ENCODE assay signal across 10 mouse cellular contexts in the genomic region with DNA sequence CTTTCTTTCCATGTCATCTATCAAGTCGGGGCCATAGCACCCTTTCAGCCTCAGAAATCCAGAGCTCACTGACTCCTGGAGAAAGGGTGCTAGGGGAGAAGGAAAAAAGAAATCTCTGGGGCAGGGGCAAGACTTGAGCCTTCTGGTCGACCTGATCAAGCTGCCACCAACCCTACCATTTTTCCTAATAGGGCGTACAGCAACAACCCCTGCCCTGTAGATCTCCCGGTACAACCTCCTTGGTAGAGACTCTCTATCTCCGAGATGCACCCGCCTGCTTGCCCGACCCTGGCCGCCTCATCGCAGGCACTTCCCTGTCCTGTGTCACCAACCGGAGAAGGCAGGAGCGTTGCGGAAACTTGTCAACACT. TPM values are rescaled to one million over a fixed set of nuclear protein-coding genes. Genes with fewer than 3 reads are reported as not detected.
DNase-seq lines count a peak whose midpoint lies in the region; ATAC-seq lines count a peak whose summit lies in the region.
"Had no signal": no experiment of that assay in that cellular context is flagged by ENCODE, and none has a peak within 500 bp of the region (broad histone marks: within the 10 kb centered on the region; RNA-seq: fewer than 3 reads in every experiment).

No protein-coding gene starts in this region.

- H3K9ac ChIP-seq in heart, embryonic 11.5 days (ENCODE audit: low read depth, low read length) = no peak overlapping the region
- H3K9ac ChIP-seq in intestine, embryonic 15.5 days = no peak overlapping the region

- DNase-seq in heart, adult 11 months = peak; percentile 91
- peak; percentile 77 to 79 for DNase-seq in B cell, adult 2 months
- DNase-seq in adrenal gland, postnatal 14 days = peak; percentile 60
- DNase-seq in heart, postnatal 10 days = peak; percentile 27 to 43
- DNase-seq in limb, embryonic 10.5 days (ENCODE audit: low spot score) = peak; percentile 71
- DNase-seq in retina, postnatal 1 day = peak; percentile 65

- intact Hi-C loops in heart, postnatal 10 days (cut with DNase I) = loop anchor here (1.0 kb wide), 1 partner anchor 67 kb away; no protein-coding TSS in a partner anchor

- H3K27ac ChIP-seq in heart, embryonic 11.5 days (ENCODE audit: low read depth, low read length) = no peak overlapping the region
- H3K27ac ChIP-seq in limb, embryonic 10.5 days = no peak overlapping the region; the same call in 1 of the 2 replicates
- no peak overlapping the region for H3K27ac ChIP-seq in intestine, embryonic 15.5 days

- 2% methylated on average over 12 of the region's 12 CpGs for WGBS in heart, embryonic 11.5 days (ENCODE audit: insufficient replicate concordance)
- WGBS in limb, embryonic 10.5 days = 2% methylated on average over 12 of the region's 12 CpGs
- 1% methylated on average over 12 of the region's 12 CpGs for WGBS in intestine, embryonic 15.5 days

- no peaks in the 10 kb centered on the region for H3K36me3 ChIP-seq in heart, embryonic 11.5 days (ENCODE audit: control insufficient read depth, insufficient read depth, low read length)
- H3K36me3 ChIP-seq in limb, embryonic 10.5 days = no peaks in the 10 kb centered on the region
- no peaks in the 10 kb centered on the region for H3K36me3 ChIP-seq in intestine, embryonic 15.5 days

- H3K9me3 ChIP-seq in heart, embryonic 11.5 days (replicated peaks; ENCODE audit: control insufficient read depth, low read length) = no peaks in the 10 kb centered on the region
- H3K9me3 ChIP-seq in limb, embryonic 10.5 days (replicated peaks) = no peaks in the 10 kb centered on the region
- no peaks in the 10 kb centered on the region for H3K9me3 ChIP-seq in intestine, embryonic 15.5 days

- H3K4me1 ChIP-seq in heart, embryonic 11.5 days (ENCODE audit: control insufficient read depth, insufficient read depth, low read length) = no peaks in the 10 kb centered on the region
- no peaks in the 10 kb centered on the region for H3K4me1 ChIP-seq in limb, embryonic 10.5 days
- H3K4me1 ChIP-seq in intestine, embryonic 15.5 days (replicated peaks) = no peaks in the 10 kb centered on the region

- no peak overlapping the region for H3K4me2 ChIP-seq in heart, embryonic 11.5 days
- no peak overlapping the region for H3K4me2 ChIP-seq in intestine, embryonic 15.5 days (replicated peaks)

- no peak for ATAC-seq in heart, embryonic 11.5 days (replicated peaks; ENCODE audit: insufficient number of reproducible peaks, low FRiP score, low TSS enrichment)
- no peak for ATAC-seq in intestine, embryonic 15.5 days

- H3K27me3 ChIP-seq in heart, embryonic 11.5 days (ENCODE audit: control insufficient read depth, insufficient read depth, low read length) = no peaks in the 10 kb centered on the region
- H3K27me3 ChIP-seq in limb, embryonic 10.5 days (ENCODE audit: low read depth, poor library complexity, severe bottlenecking) = 0 out of 2 replicates have a peak, but pooled peaks cover 5% of the 10 kb centered on the region
- no peaks in the 10 kb centered on the region for H3K27me3 ChIP-seq in intestine, embryonic 15.5 days (replicated peaks)

- H3K4me3 ChIP-seq in heart, embryonic 11.5 days (ENCODE audit: low read depth, low read length) = no peak overlapping the region
- H3K4me3 ChIP-seq in limb, embryonic 10.5 days = no peak overlapping the region
- no peak overlapping the region for H3K4me3 ChIP-seq in intestine, embryonic 15.5 days (replicated peaks)

RNA-seq across cellular contexts. Expression of a gene that starts 30.6 kb away (rescaled TPM):
- polyA plus RNA-seq in heart, embryonic 11.5 days (2014; fragmentation: Nextera tagmentation; extraction: Ambion mirVana) = not detected in 2 replicates
- total RNA-seq in adrenal gland, postnatal 14 days (2021) = not detected in 2 replicates
- not detected for total RNA-seq in heart, postnatal 10 days (2021)
- not detected in 2 replicates for polyA plus RNA-seq in limb, embryonic 10.5 days (2016; fragmentation: Nextera tagmentation; extraction: Ambion mirVana)
- not detected in 2 replicates for polyA plus RNA-seq in intestine, embryonic 15.5 days (2015; fragmentation: Nextera tagmentation; extraction: Ambion mirVana)
- polyA plus RNA-seq: large intestine, adult 2 months; small intestine, adult 2 months had no signal

RNA-seq across cellular contexts. Expression of a gene that starts 38.0 kb away (rescaled TPM):
- polyA plus RNA-seq in heart, embryonic 11.5 days (2014; fragmentation: Nextera tagmentation; extraction: Ambion mirVana) = 25.6 and 29.6 TPM in 2 replicates
- total RNA-seq in adrenal gland, postnatal 14 days (2021) = 17.8 and 21.0 TPM in 2 replicates
- 1 to 10 TPM; 8.9 to 9.7 TPM for total RNA-seq in heart, postnatal 10 days (2021)
- polyA plus RNA-seq in limb, embryonic 10.5 days (2016; fragmentation: Nextera tagmentation; extraction: Ambion mirVana) = 10.6 and 20.2 TPM in 2 replicates
- polyA plus RNA-seq in intestine, embryonic 15.5 days (2015; fragmentation: Nextera tagmentation; extraction: Ambion mirVana) = 33.9 and 40.7 TPM in 2 replicates

Comparison
In these comparisons a context has a peak if more than half of its experiments do, and no peak if none do; other contexts are left out.
1. DNase-seq: peak in every context shown above with its lines; median percentile 91 in heart, adult 11 months; 78 in B cell, adult 2 months; 71 in limb, embryonic 10.5 days; 65 in retina, postnatal 1 day; 60 in adrenal gland, postnatal 14 days; 35 in heart, postnatal 10 days.